Mouse (Mus musculus) forebrain, embryonic 15.5 days (tissue): ENCODE results near the gene Apcs. TPM values are rescaled to one million over a fixed set of nuclear protein-coding genes. Genes with fewer than 3 reads are reported as not detected.

Experiments
- ATAC-seq: fragments of 200-750 bp; cut with Nextera tagmentation; replicated peaks from 2 replicates; pipeline ENCODE4 v1.8.0; 2017; ENCODE audit warnings: mild to moderate bottlenecking, moderate TSS enrichment, moderate library complexity
- H3K27ac ChIP-seq: fragments of 300-500 bp; sonication (generic); replicated peaks from 2 replicates; pipeline ENCODE4 v1.5.1; 2015; ENCODE audit warnings: mild to moderate bottlenecking, inconsistent platforms
- H3K27me3 ChIP-seq: fragments of 300-500 bp; sonication (generic); 2 replicates; pipeline ENCODE4 v1.6.1; 2015; ENCODE audit warnings: inconsistent platforms
- H3K36me3 ChIP-seq: fragments of 300-500 bp; sonication (generic); 2 replicates; pipeline ENCODE4 v1.6.1; 2015; ENCODE audit warnings: mild to moderate bottlenecking, inconsistent platforms
- H3K4me1 ChIP-seq: fragments of 300-500 bp; sonication (generic); 2 replicates; pipeline ENCODE4 v1.6.1; 2015; ENCODE audit warnings: inconsistent platforms
- H3K4me2 ChIP-seq: fragments of 300-500 bp; sonication (generic); replicated peaks from 2 replicates; pipeline ENCODE4 v1.6.1; 2015; ENCODE audit warnings: mild to moderate bottlenecking, inconsistent platforms
- H3K4me3 ChIP-seq: fragments of 300-500 bp; sonication (generic); 2 replicates; pipeline ENCODE4 v1.5.1; 2015; ENCODE audit warnings: mild to moderate bottlenecking, inconsistent platforms
- H3K9ac ChIP-seq: fragments of 300-500 bp; sonication (generic); replicated peaks from 2 replicates; pipeline ENCODE4 v1.6.1; 2015; ENCODE audit warnings: mild to moderate bottlenecking, inconsistent platforms
- H3K9me3 ChIP-seq: fragments of 300-500 bp; sonication (generic); 2 replicates; pipeline ENCODE4 v1.6.1; 2016; ENCODE audit warnings: inconsistent platforms
- WGBS: fragments of 180-500 bp; shearing (Covaris S2); methylation state at CpG from one replicate; pipeline ENCODE4 v1.1.7; 2015; ENCODE audit warnings: mixed read lengths; 5-methylcytosine and 5-hydroxymethylcytosine counted together
- polyA plus RNA-seq: library from polyadenylated mRNA; unstranded; fragments of >200 nt; fragmentation: Nextera tagmentation; extraction: Ambion mirVana; gene quantifications from 2 replicates; pipeline ENCODE4 v1.2.1, GENCODE M21; 2015

Gene Apcs
- polyA plus RNA-seq = not detected in 2 replicates

GRCm38 (mm10) chr1:172894777-172895357 lies at the start of gene Apcs:
Gene Apcs (minus strand): TSS chr1:172895041.
- no peaks in the 10 kb centered on the region for H3K9me3 ChIP-seq
- ATAC-seq = no peak
- H3K4me3 ChIP-seq = no peak within 1 kb of the TSS
- 60% methylated on average over 2 of the region's 2 CpGs for WGBS
- no peak within 1 kb of the TSS for H3K27ac ChIP-seq
- H3K36me3 ChIP-seq = no peaks in the 10 kb centered on the region
- no peak within 1 kb of the TSS for H3K4me2 ChIP-seq
- no peak within 1 kb of the TSS for H3K9ac ChIP-seq
- no peaks in the 10 kb centered on the region for H3K4me1 ChIP-seq
- H3K27me3 ChIP-seq = no peaks in the 10 kb centered on the region

- Histone ChIP-seq H3K36me3 (no peaks in the 10 kb centered on the region), H3K27me3 (no peaks in the 10 kb centered on the region), H3K4me3 (no peak overlapping the region), H3K4me2 (no peak overlapping the region), H3K9me3 (no peaks in the 10 kb centered on the region), H3K4me1 (no peaks in the 10 kb centered on the region), H3K27ac (no peak overlapping the region), H3K9ac (no peak overlapping the region)
- ATAC-seq = no peak
- 84% methylated on average over 2 of the region's 2 CpGs for WGBS
Measured at GRCm38 (mm10) chr1:172932197-172932596, 37.4 kb upstream of the Apcs start.

DNA sequence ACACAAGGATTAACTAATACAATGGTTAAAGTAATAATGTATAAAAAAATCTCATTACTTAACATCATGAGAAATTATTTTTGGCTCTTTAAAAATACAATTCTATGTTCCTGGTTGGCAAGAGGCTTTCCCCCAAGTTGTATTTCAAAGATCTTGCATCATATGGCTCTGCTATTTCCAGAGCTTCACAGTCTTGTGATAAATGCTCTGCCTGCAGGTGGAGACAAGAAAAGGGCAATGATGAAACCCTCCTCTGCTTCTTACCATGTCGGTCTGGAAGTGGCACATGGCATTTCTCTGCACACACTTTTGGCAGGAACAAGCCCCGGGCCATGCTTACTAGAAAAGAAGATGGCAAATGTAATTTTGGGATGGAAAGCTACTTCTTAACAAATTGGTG lies 23.6 kb upstream of the Apcs start:
- no peaks in the 10 kb centered on the region for H3K27me3 ChIP-seq
- no peak for ATAC-seq
- H3K4me3 ChIP-seq = no peak overlapping the region
- H3K9ac ChIP-seq = no peak overlapping the region
- no peak overlapping the region for H3K4me2 ChIP-seq
- H3K27ac ChIP-seq = no peak overlapping the region
- H3K9me3 ChIP-seq = no peaks in the 10 kb centered on the region
- no peaks in the 10 kb centered on the region for H3K4me1 ChIP-seq
- H3K36me3 ChIP-seq = no peaks in the 10 kb centered on the region
- 87% methylated on average over 2 of the region's 2 CpGs for WGBS

GRCm38 (mm10) chr1:172917115-172917514 lies 22.3 kb upstream of the Apcs start:
- no peaks in the 10 kb centered on the region for H3K9me3 ChIP-seq
- no peak for ATAC-seq

DNA sequence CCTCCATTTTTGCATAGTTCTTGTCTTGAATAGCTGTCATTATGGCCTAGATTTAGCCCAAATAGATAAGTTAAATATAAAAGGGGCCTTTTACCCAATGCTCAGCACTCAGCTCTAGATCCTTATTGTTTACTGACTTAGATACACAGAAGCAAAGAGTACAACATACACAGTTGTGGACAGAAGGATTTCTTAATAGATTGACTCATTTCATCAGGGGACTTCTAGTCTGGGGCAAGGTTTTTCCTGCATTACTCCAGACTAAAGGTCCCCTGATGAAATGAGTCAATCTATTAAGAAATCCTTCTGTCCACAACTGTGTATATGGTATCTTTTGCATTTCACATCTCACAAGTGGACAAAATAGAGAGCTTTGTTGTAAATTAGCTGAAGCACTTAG lies 8.5 kb upstream of the Apcs start:
- H3K9ac ChIP-seq = no peak overlapping the region
- no peak overlapping the region for H3K4me2 ChIP-seq
- no peaks in the 10 kb centered on the region for H3K4me1 ChIP-seq
- H3K27me3 ChIP-seq = no peaks in the 10 kb centered on the region
- no peaks in the 10 kb centered on the region for H3K9me3 ChIP-seq
- H3K4me3 ChIP-seq = no peak overlapping the region
- H3K36me3 ChIP-seq = no peaks in the 10 kb centered on the region
- H3K27ac ChIP-seq = no peak overlapping the region
- ATAC-seq = no peak

More at GRCm38 (mm10) chr1:172917115-172917514, 22.3 kb upstream of the Apcs start:
- Histone ChIP-seq H3K36me3 (no peaks in the 10 kb centered on the region), H3K9ac (no peak overlapping the region), H3K27me3 (no peaks in the 10 kb centered on the region), H3K4me3 (no peak overlapping the region), H3K27ac (no peak overlapping the region), H3K4me1 (no peaks in the 10 kb centered on the region), H3K4me2 (no peak overlapping the region)
- WGBS = 93% methylated on average over 1 of the region's 1 CpGs

DNA sequence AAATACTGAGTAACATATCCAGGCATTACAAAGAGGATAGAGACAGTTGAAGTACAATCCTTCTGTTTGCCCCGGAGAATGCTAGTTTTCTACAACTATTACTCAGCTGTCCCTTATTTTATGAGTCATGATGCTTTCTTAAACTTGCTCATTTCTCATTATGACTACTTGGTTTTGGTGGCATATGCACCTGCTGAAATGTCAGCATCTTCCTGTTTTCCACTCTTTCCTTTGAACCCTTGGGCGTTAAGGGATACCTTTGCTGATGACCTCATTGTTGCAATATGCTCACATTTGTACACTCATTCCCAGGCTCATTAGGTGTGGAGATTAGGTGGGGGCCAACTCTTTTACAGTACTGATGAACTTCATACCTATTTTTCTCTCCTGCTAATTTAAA lies 594 bp upstream of the Apcs start:
- no peaks in the 10 kb centered on the region for H3K27me3 ChIP-seq
- H3K4me1 ChIP-seq = no peaks in the 10 kb centered on the region
- H3K36me3 ChIP-seq = no peaks in the 10 kb centered on the region
- no peak for ATAC-seq
- 85% methylated on average over 2 of the region's 2 CpGs for WGBS
- no peak overlapping the region for H3K4me2 ChIP-seq
- no peaks in the 10 kb centered on the region for H3K9me3 ChIP-seq
- H3K27ac ChIP-seq = no peak overlapping the region
- H3K9ac ChIP-seq = no peak overlapping the region
- H3K4me3 ChIP-seq = no peak overlapping the region

DNA sequence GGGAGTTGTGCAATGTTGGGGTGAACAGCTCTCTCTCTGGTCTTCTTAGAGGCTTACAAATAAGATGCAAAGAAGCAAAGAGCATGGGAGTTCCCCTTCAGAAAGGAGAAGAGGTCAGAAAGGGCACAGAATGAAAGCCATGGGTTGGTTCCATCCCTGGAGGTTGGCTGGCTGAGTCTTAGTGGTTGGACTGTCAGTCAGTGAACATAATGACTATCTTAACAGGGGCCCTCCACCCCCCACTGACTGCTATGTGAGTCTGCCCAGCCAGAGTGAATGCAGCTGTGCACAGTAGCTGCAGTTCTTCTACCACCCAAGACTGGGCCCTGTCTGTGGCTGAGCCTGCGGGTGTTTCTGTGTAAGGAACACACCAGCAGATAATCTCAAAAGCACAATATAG lies 18.2 kb downstream of the Apcs start:
- 79% methylated on average over 1 of the region's 1 CpGs for WGBS
- no peaks in the 10 kb centered on the region for H3K4me1 ChIP-seq
- no peak overlapping the region for H3K4me2 ChIP-seq
- no peaks in the 10 kb centered on the region for H3K9me3 ChIP-seq
- no peak for ATAC-seq
- H3K27me3 ChIP-seq = no peaks in the 10 kb centered on the region
- no peaks in the 10 kb centered on the region for H3K36me3 ChIP-seq
- H3K4me3 ChIP-seq = no peak overlapping the region
- H3K9ac ChIP-seq = no peak overlapping the region
- H3K27ac ChIP-seq = no peak overlapping the region

DNA sequence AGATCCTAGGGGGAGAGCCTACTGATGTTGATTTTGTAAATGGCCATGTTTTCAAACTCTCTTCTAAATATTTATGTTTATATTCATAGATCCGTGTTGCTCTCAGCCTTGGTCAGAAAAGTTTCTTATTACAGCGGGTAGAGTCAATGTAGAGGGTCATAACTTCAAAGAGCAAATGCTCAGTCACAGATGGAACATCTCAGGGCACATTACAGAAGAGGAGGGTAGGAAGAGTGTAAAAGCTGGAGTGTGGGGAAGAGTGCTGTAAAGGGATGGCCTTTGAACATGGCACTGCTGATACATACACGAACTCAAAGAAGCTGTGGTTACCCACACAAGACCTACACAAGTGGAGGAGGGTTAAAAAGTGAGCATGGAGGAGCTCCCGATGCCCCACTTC lies 19.6 kb downstream of the Apcs start:
- Histone ChIP-seq H3K27ac (no peak overlapping the region), H3K27me3 (no peaks in the 10 kb centered on the region), H3K4me2 (no peak overlapping the region), H3K36me3 (no peaks in the 10 kb centered on the region), H3K4me3 (no peak overlapping the region), H3K4me1 (no peaks in the 10 kb centered on the region), H3K9ac (no peak overlapping the region), H3K9me3 (no peaks in the 10 kb centered on the region)
- 87% methylated on average over 4 of the region's 4 CpGs for WGBS
- no peak for ATAC-seq

GRCm38 (mm10) chr1:172848171-172848570 lies 46.7 kb downstream of the Apcs start:
- Histone ChIP-seq H3K36me3 (no peaks in the 10 kb centered on the region), H3K9ac (no peak overlapping the region), H3K27me3 (no peaks in the 10 kb centered on the region), H3K27ac (no peak overlapping the region), H3K4me2 (no peak overlapping the region), H3K9me3 (no peaks in the 10 kb centered on the region), H3K4me1 (no peaks in the 10 kb centered on the region), H3K4me3 (no peak overlapping the region)
- ATAC-seq = no peak
- whole genome bisulfite sequencing = 95% methylated on average over 2 of the region's 2 CpGs

DNA sequence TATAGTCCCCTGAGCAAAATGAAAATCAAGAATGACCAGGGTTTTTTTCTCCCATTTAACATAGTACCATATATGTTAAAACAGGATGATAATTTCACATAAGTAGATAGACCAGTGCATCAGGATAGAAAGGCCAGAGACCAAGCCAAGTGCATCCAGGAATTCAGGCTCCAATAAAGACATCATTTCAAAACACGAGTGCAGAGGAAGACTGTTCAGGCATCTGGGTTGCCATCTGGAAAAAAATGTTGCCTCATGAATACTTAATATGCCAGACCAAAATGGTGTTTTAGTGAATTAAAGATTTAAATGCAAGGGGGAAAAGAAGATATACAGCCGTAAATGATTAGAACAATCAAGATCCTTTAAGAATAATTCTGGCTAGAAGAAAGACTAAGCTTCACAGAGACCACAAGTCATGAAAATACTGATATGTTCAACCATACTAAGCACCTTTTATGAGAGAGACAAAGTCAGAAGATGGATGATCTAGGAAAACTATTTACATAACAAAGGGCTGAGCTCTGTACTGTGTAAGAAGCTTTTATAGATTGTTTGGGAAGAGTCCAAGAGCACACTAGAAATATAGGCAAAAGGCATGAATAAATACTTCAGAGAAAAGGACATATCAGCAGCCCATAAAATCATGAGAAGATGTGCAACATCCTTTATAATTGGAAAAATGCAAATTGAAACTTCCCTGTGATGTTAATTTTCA lies 47.6 kb downstream of the Apcs start:
- no peaks in the 10 kb centered on the region for H3K36me3 ChIP-seq
- 55% methylated on average over 2 of the region's 2 CpGs for WGBS

More for the DNA sequence above, 47.6 kb downstream of the Apcs start:
- no peak overlapping the region for H3K9ac ChIP-seq
- no peak overlapping the region for H3K4me2 ChIP-seq
- H3K9me3 ChIP-seq = no peaks in the 10 kb centered on the region
- no peaks in the 10 kb centered on the region for H3K4me1 ChIP-seq
- ATAC-seq = no peak
- H3K27me3 ChIP-seq = no peaks in the 10 kb centered on the region
- H3K27ac ChIP-seq = no peak overlapping the region
- H3K4me3 ChIP-seq = no peak overlapping the region
